Mouse (Mus musculus): ENCODE results near the gene Lipm. TPM values are rescaled to one million over a fixed set of nuclear protein-coding genes. Genes with fewer than 3 reads are reported as not detected.

Gene Lipm
- not detected for total RNA-seq (2021)
- long read RNA-seq, experiment 1, result 0 reads
- long read RNA-seq, experiment 2, result 0 reads

- DNase-seq, result no peak
Measured at GRCm38 (mm10) chr19:34100633-34101032, at the start of gene Lipm. Gene Lipm, plus strand, starts transcription at chr19:34100933.

GRCm38 (mm10) chr19:34051502-34051901, 49.2 kb upstream of the Lipm start:
- no peak for DNase-seq
- intact Hi-C loops (cut with DNase I), result no loop called here

More at GRCm38 (mm10) chr19:34100633-34101032, at the start of gene Lipm:
- intact Hi-C loops (cut with DNase I), result no loop called here

DNA sequence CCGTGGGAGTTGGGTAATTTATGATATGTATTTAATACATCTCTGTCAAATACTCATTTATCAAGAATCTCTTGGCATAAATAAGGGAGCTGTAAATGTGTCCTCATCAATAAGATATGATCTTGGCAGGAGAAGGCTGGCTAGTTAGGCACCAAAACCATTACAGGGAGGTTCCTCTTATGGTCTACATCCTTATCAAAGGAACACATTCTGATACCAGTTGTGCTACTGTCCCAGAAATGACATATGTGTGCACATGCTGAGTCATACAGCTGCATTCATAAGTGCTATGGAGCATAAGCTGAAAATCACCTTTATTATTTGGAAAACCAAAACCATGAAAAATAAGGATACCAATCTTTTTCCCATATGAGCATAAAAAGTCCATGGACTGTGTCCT, 37.2 kb upstream of the Lipm start:
- intact Hi-C loops (cut with DNase I), result no loop called here
- DNase-seq, result no peak

- no peak for DNase-seq
- intact Hi-C loops (cut with DNase I), result no loop called here
Measured at GRCm38 (mm10) chr19:34064059-34064458, 36.7 kb upstream of the Lipm start.

GRCm38 (mm10) chr19:34066779-34067472, 33.8 kb upstream of the Lipm start, which contains the start of gene Lipn:
Gene Lipn, plus strand, starts transcription at chr19:34067358.
- no peak for DNase-seq
- intact Hi-C loops (cut with DNase I), result no loop called here

- no peak for DNase-seq
- intact Hi-C loops (cut with DNase I), result no loop called here
Measured at GRCm38 (mm10) chr19:34074239-34074638, 26.5 kb upstream of the Lipm start.

DNA sequence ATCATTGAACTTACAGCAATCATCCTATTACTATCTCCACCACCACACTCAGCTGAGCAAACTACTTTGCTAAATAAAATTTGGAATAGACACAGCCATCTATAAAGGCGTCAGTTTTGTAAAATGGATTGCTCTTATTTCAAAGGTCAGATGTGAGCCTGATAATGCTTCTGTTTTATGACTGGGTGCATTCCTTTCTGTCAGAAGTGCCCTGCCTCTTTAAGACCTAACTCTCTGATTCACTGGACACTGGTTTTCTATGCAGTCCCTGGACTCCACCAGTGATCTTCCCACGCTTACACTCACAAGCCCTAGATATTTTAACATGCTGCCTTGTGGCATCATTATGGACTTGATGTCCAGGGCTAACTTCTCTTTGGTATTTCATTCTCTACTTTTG, 22.6 kb upstream of the Lipm start:
- no peak for DNase-seq
- intact Hi-C loops (cut with DNase I), result no loop called here

DNA sequence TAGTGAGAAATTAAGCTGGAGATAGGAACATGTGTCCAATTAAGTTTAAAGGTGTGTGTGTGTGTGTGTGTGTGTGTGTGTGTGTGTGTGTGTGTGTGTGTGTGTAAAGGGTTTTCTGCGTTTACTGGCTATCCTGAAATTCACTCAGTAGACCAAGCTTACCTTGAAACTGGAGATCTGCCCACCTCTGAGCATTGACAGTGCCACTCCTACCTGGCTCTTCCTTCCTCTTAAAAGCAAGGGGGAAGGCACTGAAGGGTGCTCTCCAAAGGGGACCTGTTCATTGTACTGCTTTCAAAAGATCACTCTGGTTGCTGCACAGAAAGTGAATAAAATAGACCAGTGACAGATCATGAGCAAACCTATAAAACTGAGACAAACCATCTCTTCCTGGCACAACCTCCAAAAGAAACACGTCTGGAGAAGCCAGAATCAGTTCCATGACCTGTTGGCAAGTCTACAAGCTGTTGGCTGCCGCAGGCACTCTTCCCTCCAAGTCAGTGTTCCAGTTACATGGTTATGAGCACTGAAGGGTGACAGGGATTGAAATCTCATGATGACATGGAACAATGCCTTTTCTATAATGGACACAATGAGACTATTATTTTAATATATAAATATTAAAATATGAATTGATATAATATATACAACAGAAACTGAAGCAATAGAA, 11.6 kb upstream of the Lipm start:
- intact Hi-C loops (cut with DNase I), result no loop called here
- DNase-seq, result no peak

DNA sequence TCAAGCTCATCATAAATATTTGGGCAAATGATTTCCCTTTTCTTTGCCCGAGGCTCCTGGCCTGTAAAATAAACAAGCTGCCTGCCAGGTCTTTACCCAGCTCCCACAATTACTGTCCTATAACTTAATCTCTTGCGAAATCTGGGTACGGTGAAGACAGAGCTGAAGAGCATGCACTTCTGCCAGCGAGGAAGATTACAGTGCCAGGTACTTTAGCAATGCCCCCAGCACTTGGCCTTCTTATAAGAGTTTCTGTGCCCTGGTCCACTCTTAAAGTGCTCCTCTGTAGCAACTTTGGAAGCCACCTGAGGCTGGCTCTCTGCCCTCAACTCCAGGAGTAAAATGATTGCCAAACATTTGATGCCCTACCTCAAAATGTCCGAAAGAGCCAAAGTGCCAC, 5.4 kb upstream of the Lipm start:
- DNase-seq, result no peak
- intact Hi-C loops (cut with DNase I), result no loop called here

- intact Hi-C loops (cut with DNase I), result no loop called here
- DNase-seq, result no peak
Measured at GRCm38 (mm10) chr19:34096228-34096627, 4.5 kb upstream of the Lipm start.

GRCm38 (mm10) chr19:34101888-34102287, 1.2 kb downstream of the Lipm start:
- intact Hi-C loops (cut with DNase I), result no loop called here
- DNase-seq, result no peak

- DNase-seq, result no peak
- intact Hi-C loops (cut with DNase I), result no loop called here
Measured at GRCm38 (mm10) chr19:34104841-34105240, 4.1 kb downstream of the Lipm start.

DNA sequence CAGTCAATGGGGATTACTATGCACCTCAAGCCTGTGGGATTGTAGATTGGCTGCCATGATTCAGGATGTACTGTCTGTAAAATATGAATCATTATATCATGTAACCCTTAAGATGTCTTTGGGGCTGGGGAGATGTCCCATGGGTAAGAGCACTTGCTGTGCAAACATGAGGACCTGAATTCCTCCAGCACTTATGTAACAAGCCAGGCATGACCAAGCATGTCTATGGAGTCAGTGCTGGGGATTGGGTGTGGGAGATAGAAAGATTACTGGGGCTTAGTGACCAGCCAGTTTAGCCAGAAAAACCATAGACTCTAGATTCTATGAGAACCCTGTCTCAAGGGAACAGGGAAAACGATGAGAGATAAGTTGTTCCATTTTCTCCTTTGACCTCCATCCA, 18.4 kb downstream of the Lipm start:
- DNase-seq, result no peak
- intact Hi-C loops (cut with DNase I), result no loop called here

DNA sequence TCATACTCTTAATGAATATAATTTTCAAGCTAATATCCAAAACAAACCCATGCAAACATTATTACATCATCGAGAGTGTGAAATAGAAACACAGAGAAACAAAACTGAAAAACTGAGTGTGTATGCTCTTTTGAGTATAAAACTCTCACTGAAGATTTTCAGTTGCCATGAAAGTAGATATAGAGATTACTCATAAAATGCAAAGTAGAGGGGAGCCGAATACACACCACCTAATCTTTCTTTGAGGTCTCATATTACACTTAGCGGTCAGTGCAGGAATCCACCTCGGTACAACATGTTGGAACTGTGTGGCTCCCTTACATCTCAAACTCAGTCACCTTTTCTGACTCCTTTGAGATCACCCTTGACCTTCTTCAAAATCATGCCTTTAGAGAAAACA, 18.9 kb downstream of the Lipm start:
- intact Hi-C loops (cut with DNase I), result no loop called here
- no peak for DNase-seq

DNA sequence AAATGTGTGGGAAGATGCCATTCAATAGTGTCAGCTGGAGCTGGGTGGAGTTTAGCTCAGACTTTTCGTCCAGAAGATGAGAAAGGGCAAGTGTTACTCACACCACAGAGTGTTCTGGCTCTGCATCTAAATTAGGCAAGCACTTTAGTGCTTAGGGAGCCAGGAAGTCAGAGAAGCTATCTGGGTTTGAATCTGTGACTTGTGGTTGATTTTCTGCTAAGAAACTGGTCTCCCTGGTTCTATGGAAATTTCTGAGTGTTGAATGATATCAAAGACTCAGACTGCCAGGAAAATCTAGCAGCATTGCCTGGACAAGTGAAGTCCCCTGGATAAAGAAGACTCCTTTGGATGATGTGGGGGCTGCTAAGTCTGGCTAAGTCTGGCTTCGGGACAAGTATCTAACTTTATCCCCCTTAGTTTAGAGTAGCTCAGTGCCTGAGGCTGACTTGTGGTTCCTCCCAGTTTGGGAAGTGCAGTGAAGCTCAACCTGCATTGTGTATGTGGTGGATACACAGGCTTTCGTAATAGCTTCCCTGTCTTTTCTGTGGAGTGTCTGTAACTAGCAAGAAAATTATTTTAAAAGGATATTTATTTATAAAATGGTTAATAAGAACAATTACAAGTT, 19.5 kb downstream of the Lipm start:
- intact Hi-C loops (cut with DNase I), result no loop called here
- DNase-seq, result no peak

DNA sequence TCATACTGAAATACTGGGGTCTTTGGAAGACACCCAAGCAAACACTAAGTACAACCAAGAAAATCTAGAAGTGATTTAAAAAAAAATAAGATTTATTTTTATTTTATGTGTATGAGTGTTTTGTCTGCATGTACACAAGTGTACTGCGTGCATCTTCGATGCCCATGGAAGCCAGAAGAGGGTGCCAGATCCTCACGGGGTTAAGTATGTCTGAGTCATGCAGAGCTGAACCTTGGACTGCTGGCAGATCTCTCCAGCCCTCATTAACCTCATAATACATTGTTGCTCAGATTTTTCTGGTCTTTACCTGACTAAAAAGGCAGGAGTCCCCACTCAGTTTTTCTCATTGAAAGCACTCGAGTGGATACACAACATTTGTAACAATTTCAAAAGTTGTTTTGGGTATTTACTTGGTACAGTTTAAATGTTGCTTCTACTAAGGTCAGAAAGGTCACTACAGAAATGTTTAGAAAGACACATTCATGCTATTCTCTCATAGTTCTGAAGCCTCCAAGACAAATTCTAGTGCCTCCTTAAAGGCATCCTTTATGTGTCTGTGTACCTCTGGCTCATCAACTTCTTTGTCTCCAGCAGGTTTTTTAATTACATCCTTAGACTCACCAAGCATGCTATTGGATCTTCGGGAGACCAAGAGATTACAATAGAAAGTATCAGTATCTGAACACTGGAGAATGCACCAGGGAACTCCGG, 38.1 kb downstream of the Lipm start:
- intact Hi-C loops (cut with DNase I), result no loop called here
- no peak for DNase-seq

GRCm38 (mm10) chr19:34139431-34140046, 38.8 kb downstream of the Lipm start:
- DNase-seq, result no peak
- intact Hi-C loops (cut with DNase I), result no loop called here

DNA sequence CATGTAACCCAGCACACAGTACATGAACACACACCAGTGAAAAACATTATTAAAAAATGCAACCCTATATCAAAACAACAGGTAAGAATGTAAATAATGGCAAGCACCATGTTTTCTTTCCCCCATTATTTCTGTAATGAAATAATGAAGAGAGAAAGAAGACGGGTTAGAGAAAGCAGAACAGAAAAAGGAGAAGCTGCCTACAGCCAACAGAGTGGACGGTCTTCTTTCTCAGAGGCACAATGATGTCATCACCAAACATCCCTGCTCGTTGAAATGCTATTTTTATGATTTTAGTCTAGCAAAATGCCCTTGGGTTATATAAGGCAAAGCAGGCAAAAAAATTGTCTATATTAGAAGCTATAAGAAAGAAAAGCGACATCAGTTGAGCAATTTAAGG, 47.7 kb downstream of the Lipm start:
- no peak for DNase-seq
- intact Hi-C loops (cut with DNase I), result no loop called here

DNA sequence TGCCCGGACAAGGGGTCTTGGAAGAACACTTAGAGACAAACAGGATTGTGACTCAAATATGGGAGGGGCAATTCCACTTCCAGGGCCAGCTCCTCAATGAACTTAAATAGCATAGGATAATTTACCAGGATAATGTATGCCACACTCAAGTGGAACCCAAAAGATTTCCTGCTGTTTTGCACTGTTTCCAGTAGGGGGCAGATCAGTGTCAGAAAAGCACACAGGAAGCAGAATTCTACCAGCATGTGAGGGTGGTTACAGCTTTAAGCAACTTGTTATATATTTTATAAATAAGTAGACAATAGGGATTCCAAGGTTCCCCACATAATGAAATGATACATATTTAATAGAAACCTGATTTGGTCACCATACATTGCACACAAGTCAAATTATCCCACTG, 51.2 kb downstream of the Lipm start:
- no peak for DNase-seq
- intact Hi-C loops (cut with DNase I), result no loop called here

GRCm38 (mm10) chr19:34153263-34154144, 52.8 kb downstream of the Lipm start:
- intact Hi-C loops (cut with DNase I), result no loop called here

More at GRCm38 (mm10) chr19:34153263-34154144, 52.8 kb downstream of the Lipm start:
- no peak for DNase-seq

All from gastrocnemius, postnatal 36 days (tissue).